Mouse (Mus musculus): ENCODE measurements around the gene Gm9513.

The Gm9513 gene

DNA sequence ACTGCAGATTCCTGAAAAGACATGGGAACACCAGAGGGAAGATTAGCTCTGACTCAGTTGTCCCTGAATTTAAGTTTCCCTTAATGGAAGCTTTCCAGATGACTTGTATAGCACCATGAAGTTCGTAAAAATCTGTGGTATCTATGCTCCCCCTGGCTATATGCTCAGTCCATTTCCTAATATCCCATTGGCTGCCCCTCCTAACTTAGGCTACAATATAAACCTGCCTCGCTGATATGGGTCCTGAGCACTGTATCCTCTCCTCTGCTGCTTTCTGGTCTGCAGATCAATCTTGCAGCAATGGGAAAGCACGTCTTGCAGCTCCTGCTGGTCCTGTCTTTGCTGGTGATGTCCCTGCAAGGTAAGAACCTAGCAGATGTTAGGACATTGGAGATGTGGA lies at the start of gene Gm9513:
TSS of gene Gm9513 (plus strand) at position 301 of the 400 bp plus-strand sequence.
- no peak for DNase-seq (ENCODE audit: extremely low read depth, low read depth)

GRCm38 (mm10) chr9:36431584-36431983 lies 43.9 kb upstream of the Gm9513 start, which contains the start of gene Gm7257:
TSS of gene Gm7257 (plus strand) at chr9:36431884.
- no peak for DNase-seq (ENCODE audit: extremely low read depth, low read depth)

DNA sequence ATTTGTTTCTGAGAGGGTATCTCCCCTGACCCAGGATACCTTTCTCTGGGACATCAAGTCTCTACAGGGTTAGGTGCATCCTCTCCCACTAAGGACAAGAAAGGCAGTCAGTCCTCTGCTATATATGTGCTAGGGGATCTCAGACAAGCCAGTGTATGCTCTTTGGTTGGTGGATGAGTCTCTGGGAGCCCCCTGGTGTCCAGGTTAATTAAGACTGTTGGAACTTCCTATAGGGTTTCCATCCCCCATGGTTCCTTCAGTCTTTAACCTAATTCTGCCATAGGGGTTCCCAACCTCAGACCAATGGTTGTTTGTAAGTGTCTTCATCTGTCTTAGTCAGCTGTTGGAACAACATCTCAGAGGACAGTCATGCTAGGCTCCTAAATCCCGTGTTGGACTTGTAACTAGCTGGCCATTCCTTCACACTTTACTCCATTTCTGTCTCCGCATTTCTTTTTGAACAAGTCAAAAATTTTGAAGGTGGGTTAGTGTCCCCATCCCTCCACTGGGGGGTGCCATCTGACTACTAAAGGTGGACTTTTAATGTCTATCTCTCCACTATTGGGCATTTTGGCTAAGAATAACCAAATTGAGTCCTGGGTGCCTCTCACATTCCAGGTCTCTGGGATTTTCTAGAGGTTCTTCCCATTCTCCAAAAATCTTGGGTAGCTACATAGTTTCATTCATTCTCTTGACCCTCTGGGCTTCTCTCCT lies 40.2 kb upstream of the Gm9513 start:
- DNase-seq (ENCODE audit: extremely low read depth, low read depth): no peak

- no peak for DNase-seq (ENCODE audit: extremely low read depth, low read depth)
These were observed 19.2 kb downstream of the Gm9513 start for GRCm38 (mm10) chr9:36494501-36495220.

- no peak for DNase-seq (ENCODE audit: extremely low read depth, low read depth)
These were observed 20.4 kb downstream of the Gm9513 start for GRCm38 (mm10) chr9:36495824-36496223.

GRCm38 (mm10) chr9:36504211-36504610 lies 28.8 kb downstream of the Gm9513 start:
- no peak for DNase-seq (ENCODE audit: extremely low read depth, low read depth)

Measured in MEL-GATA-1-ER (cell line).